Mouse (Mus musculus): Measurements from ENCODE around the gene Slc25a28. TPM values are rescaled to one million over a fixed set of nuclear protein-coding genes. Genes with fewer than 3 reads are reported as not detected.
A peak's percentile ranks its signal among the peaks of the same experiment; 100 is the strongest.

Slc25a28 gene
- polyA plus RNA-seq, 1 experiment from 2014 or later = 13.6 TPM

- no peak for ATAC-seq (ENCODE audit: low FRiP score, low TSS enrichment)
- H3K27me3 ChIP-seq (ENCODE audit: control insufficient read depth, insufficient read depth, low read length) = no peaks in the 10 kb centered on the region
- no peak overlapping the region for H3K4me2 ChIP-seq (replicated peaks; ENCODE audit: low read depth, low read length)
- peaks cover 20% of the 10 kb centered on the region for H3K36me3 ChIP-seq (ENCODE audit: control insufficient read depth, insufficient read depth, low read length)
- 67% methylated on average over 4 of the region's 4 CpGs for WGBS
- no peaks in the 10 kb centered on the region for H3K9me3 ChIP-seq (ENCODE audit: control insufficient read depth, low read length)
- 0 out of 2 replicates have a peak, but pooled peaks cover under 1% of the 10 kb centered on the region for H3K4me1 ChIP-seq (ENCODE audit: control insufficient read depth, insufficient read depth, low read length)
- no peak overlapping the region for H3K9ac ChIP-seq (ENCODE audit: low read depth, low read length)
- H3K27ac ChIP-seq (ENCODE audit: low read depth, low read length) = no peak overlapping the region
- H3K4me3 ChIP-seq (ENCODE audit: low read length) = no peak overlapping the region
Observed at GRCm38 (mm10) chr19:43667430-43667809, 7.3 kb downstream of the Slc25a28 start.

- Histone ChIP-seq H3K4me2 (replicated peaks; ENCODE audit: low read depth, low read length) (no peak overlapping the region), H3K27me3 (ENCODE audit: control insufficient read depth, insufficient read depth, low read length) (no peaks in the 10 kb centered on the region), H3K4me3 (ENCODE audit: low read length) (no peak overlapping the region), H3K9me3 (ENCODE audit: control insufficient read depth, low read length) (no peaks in the 10 kb centered on the region), H3K27ac (ENCODE audit: low read depth, low read length) (no peak overlapping the region), H3K36me3 (ENCODE audit: control insufficient read depth, insufficient read depth, low read length) (peaks cover 20% of the 10 kb centered on the region), H3K9ac (ENCODE audit: low read depth, low read length) (no peak overlapping the region), H3K4me1 (ENCODE audit: control insufficient read depth, insufficient read depth, low read length) (0 out of 2 replicates have a peak, but pooled peaks cover 3% of the 10 kb centered on the region)
- ATAC-seq (ENCODE audit: low FRiP score, low TSS enrichment) = no peak; the same call in none of the 2 replicates
- 80% methylated on average over 22 of the region's 22 CpGs for WGBS
Observed at GRCm38 (mm10) chr19:43666661-43667429, 7.8 kb downstream of the Slc25a28 start.

- Histone ChIP-seq H3K9ac (ENCODE audit: low read depth, low read length) (no peak overlapping the region), H3K36me3 (ENCODE audit: control insufficient read depth, insufficient read depth, low read length) (peaks cover 20% of the 10 kb centered on the region), H3K4me2 (replicated peaks; ENCODE audit: low read depth, low read length) (no peak overlapping the region), H3K27ac (ENCODE audit: low read depth, low read length) (no peak overlapping the region), H3K4me3 (ENCODE audit: low read length) (no peak overlapping the region), H3K9me3 (ENCODE audit: control insufficient read depth, low read length) (no peaks in the 10 kb centered on the region), H3K27me3 (ENCODE audit: control insufficient read depth, insufficient read depth, low read length) (no peaks in the 10 kb centered on the region), H3K4me1 (ENCODE audit: control insufficient read depth, insufficient read depth, low read length) (0 out of 2 replicates have a peak, but pooled peaks cover 3% of the 10 kb centered on the region)
- ATAC-seq (ENCODE audit: low FRiP score, low TSS enrichment) = no peak
- 61% methylated on average over 12 of the region's 12 CpGs for WGBS
Observed at GRCm38 (mm10) chr19:43665441-43666048, 9.1 kb downstream of the Slc25a28 start.

- WGBS = 79% methylated on average over 8 of the region's 8 CpGs
- Histone ChIP-seq H3K9ac (ENCODE audit: low read depth, low read length) (no peak overlapping the region), H3K4me3 (ENCODE audit: low read length) (no peak overlapping the region), H3K36me3 (ENCODE audit: control insufficient read depth, insufficient read depth, low read length) (peaks cover 20% of the 10 kb centered on the region), H3K9me3 (ENCODE audit: control insufficient read depth, low read length) (no peaks in the 10 kb centered on the region), H3K27me3 (ENCODE audit: control insufficient read depth, insufficient read depth, low read length) (no peaks in the 10 kb centered on the region), H3K4me2 (replicated peaks; ENCODE audit: low read depth, low read length) (no peak overlapping the region), H3K4me1 (ENCODE audit: control insufficient read depth, insufficient read depth, low read length) (0 out of 2 replicates have a peak, but pooled peaks cover 3% of the 10 kb centered on the region), H3K27ac (ENCODE audit: low read depth, low read length) (no peak overlapping the region)
- ATAC-seq (ENCODE audit: low FRiP score, low TSS enrichment) = no peak
Observed at GRCm38 (mm10) chr19:43663471-43663870, 11.2 kb downstream of the Slc25a28 start.

- H3K9ac ChIP-seq (ENCODE audit: low read depth, low read length) = no peak overlapping the region; the same call in 1 of the 2 replicates
Observed at GRCm38 (mm10) chr19:43662176-43662967, 12.3 kb downstream of the Slc25a28 start.

GRCm38 (mm10) chr19:43660774-43661173, 13.9 kb downstream of the Slc25a28 start:
- no peak overlapping the region for H3K4me2 ChIP-seq (replicated peaks; ENCODE audit: low read depth, low read length)
- ATAC-seq (ENCODE audit: low FRiP score, low TSS enrichment) = no peak
- no peak overlapping the region for H3K4me3 ChIP-seq (ENCODE audit: low read length)
- no peaks in the 10 kb centered on the region for H3K27me3 ChIP-seq (ENCODE audit: control insufficient read depth, insufficient read depth, low read length)
- H3K9ac ChIP-seq (ENCODE audit: low read depth, low read length) = no peak overlapping the region
- H3K27ac ChIP-seq (ENCODE audit: low read depth, low read length) = no peak overlapping the region
- H3K36me3 ChIP-seq (ENCODE audit: control insufficient read depth, insufficient read depth, low read length) = peaks cover 20% of the 10 kb centered on the region
- no peaks in the 10 kb centered on the region for H3K9me3 ChIP-seq (ENCODE audit: control insufficient read depth, low read length)
- H3K4me1 ChIP-seq (ENCODE audit: control insufficient read depth, insufficient read depth, low read length) = 0 out of 2 replicates have a peak, but pooled peaks cover 3% of the 10 kb centered on the region
- 78% methylated on average over 9 of the region's 9 CpGs for WGBS

More at GRCm38 (mm10) chr19:43662176-43662967, 12.3 kb downstream of the Slc25a28 start:
- Histone ChIP-seq H3K36me3 (ENCODE audit: control insufficient read depth, insufficient read depth, low read length) (peaks cover 20% of the 10 kb centered on the region), H3K4me3 (ENCODE audit: low read length) (no peak overlapping the region), H3K27me3 (ENCODE audit: control insufficient read depth, insufficient read depth, low read length) (no peaks in the 10 kb centered on the region), H3K4me1 (ENCODE audit: control insufficient read depth, insufficient read depth, low read length) (0 out of 2 replicates have a peak, but pooled peaks cover 3% of the 10 kb centered on the region), H3K27ac (ENCODE audit: low read depth, low read length) (no peak overlapping the region), H3K4me2 (replicated peaks; ENCODE audit: low read depth, low read length) (0 out of 2 replicates have a peak overlapping the region, but pooled peaks have one; percentile 15), H3K9me3 (ENCODE audit: control insufficient read depth, low read length) (no peaks in the 10 kb centered on the region)
- peak; percentile 69; the same call in 1 of the 2 replicates for ATAC-seq (ENCODE audit: low FRiP score, low TSS enrichment)
- WGBS = 40% methylated on average over 19 of the region's 19 CpGs

GRCm38 (mm10) chr19:43659632-43660031, 15.0 kb downstream of the Slc25a28 start:
- H3K9ac ChIP-seq (ENCODE audit: low read depth, low read length) = no peak overlapping the region
- no peaks in the 10 kb centered on the region for H3K27me3 ChIP-seq (ENCODE audit: control insufficient read depth, insufficient read depth, low read length)
- ATAC-seq (ENCODE audit: low FRiP score, low TSS enrichment) = no peak
- H3K27ac ChIP-seq (ENCODE audit: low read depth, low read length) = no peak overlapping the region
- H3K4me3 ChIP-seq (ENCODE audit: low read length) = no peak overlapping the region
- peaks cover 16% of the 10 kb centered on the region for H3K36me3 ChIP-seq (ENCODE audit: control insufficient read depth, insufficient read depth, low read length)
- H3K9me3 ChIP-seq (ENCODE audit: control insufficient read depth, low read length) = no peaks in the 10 kb centered on the region
- H3K4me2 ChIP-seq (replicated peaks; ENCODE audit: low read depth, low read length) = no peak overlapping the region
- 0 out of 2 replicates have a peak, but pooled peaks cover 3% of the 10 kb centered on the region for H3K4me1 ChIP-seq (ENCODE audit: control insufficient read depth, insufficient read depth, low read length)
- WGBS = 52% methylated on average over 6 of the region's 6 CpGs

GRCm38 (mm10) chr19:43655735-43656492, 18.8 kb downstream of the Slc25a28 start:
- H3K4me2 ChIP-seq (replicated peaks; ENCODE audit: low read depth, low read length) = no peak overlapping the region
- WGBS = 39% methylated on average over 11 of the region's 11 CpGs
- H3K4me1 ChIP-seq (ENCODE audit: control insufficient read depth, insufficient read depth, low read length) = 0 out of 2 replicates have a peak, but pooled peaks cover 5% of the 10 kb centered on the region
- H3K4me3 ChIP-seq (ENCODE audit: low read length) = no peak overlapping the region
- peaks cover 11% of the 10 kb centered on the region for H3K27me3 ChIP-seq (ENCODE audit: control insufficient read depth, insufficient read depth, low read length)
- H3K36me3 ChIP-seq (ENCODE audit: control insufficient read depth, insufficient read depth, low read length) = no peaks in the 10 kb centered on the region
- H3K9me3 ChIP-seq (ENCODE audit: control insufficient read depth, low read length) = no peaks in the 10 kb centered on the region
- H3K9ac ChIP-seq (ENCODE audit: low read depth, low read length) = no peak overlapping the region
- no peak for ATAC-seq (ENCODE audit: low FRiP score, low TSS enrichment)
- no peak overlapping the region for H3K27ac ChIP-seq (ENCODE audit: low read depth, low read length)
